Mouse (Mus musculus) intestine, embryonic 15.5 days (tissue): ENCODE data around the gene Akr1c18. TPM values are rescaled to one million over a fixed set of nuclear protein-coding genes. Genes with fewer than 3 reads are reported as not detected.
A peak's percentile ranks its signal among the peaks of the same experiment; 100 is the strongest.
"Not testable (repeated sequence)": the region's sequence is repeated elsewhere in the genome, so short reads cannot be mapped to it uniquely, and the experiment has no call there.

Experiments used
- ATAC-seq: fragments of 200-750 bp; cut with Nextera tagmentation; 2 replicates; pipeline ENCODE4 v1.8.0; 2017; ENCODE audit warnings: moderate TSS enrichment, moderate library complexity
- H3K27ac ChIP-seq: fragments of 300-500 bp; sonication (generic); 2 replicates; pipeline ENCODE4 v1.5.1; 2015; ENCODE audit warnings: mild to moderate bottlenecking, inconsistent platforms
- H3K27me3 ChIP-seq: fragments of 300-500 bp; sonication (generic); replicated peaks from 2 replicates; pipeline ENCODE4 v1.6.1; 2015; ENCODE audit warnings: inconsistent platforms
- H3K36me3 ChIP-seq: fragments of 300-500 bp; sonication (generic); 2 replicates; pipeline ENCODE4 v1.6.1; 2015; ENCODE audit warnings: inconsistent platforms
- H3K4me1 ChIP-seq: fragments of 300-500 bp; sonication (generic); replicated peaks from 2 replicates; pipeline ENCODE4 v1.6.1; 2015; ENCODE audit warnings: inconsistent platforms
- H3K4me2 ChIP-seq: fragments of 300-500 bp; sonication (generic); replicated peaks from 2 replicates; pipeline ENCODE4 v1.6.1; 2015; ENCODE audit warnings: mild to moderate bottlenecking, inconsistent platforms
- H3K4me3 ChIP-seq: fragments of 300-500 bp; sonication (generic); replicated peaks from 2 replicates; pipeline ENCODE4 v1.5.1; 2015; ENCODE audit warnings: inconsistent platforms
- H3K9ac ChIP-seq: fragments of 300-500 bp; sonication (generic); 2 replicates; pipeline ENCODE4 v1.6.1; 2015; ENCODE audit warnings: inconsistent platforms
- H3K9me3 ChIP-seq: fragments of 300-500 bp; sonication (generic); 2 replicates; pipeline ENCODE4 v1.6.1; 2016; ENCODE audit warnings: inconsistent platforms
- WGBS: fragments of 180-500 bp; shearing (Covaris S2); methylation state at CpG from one replicate; pipeline ENCODE4 v1.1.7; 2015; 5-methylcytosine and 5-hydroxymethylcytosine counted together
- polyA plus RNA-seq: library from polyadenylated mRNA; unstranded; fragments of >200 nt; fragmentation: Nextera tagmentation; extraction: Ambion mirVana; gene quantifications from 2 replicates; pipeline ENCODE4 v1.2.1, GENCODE M21; 2015

Akr1c18 gene
- polyA plus RNA-seq: 0.28 and 0.46 TPM in 2 replicates

GRCm38 (mm10) chr13:4150518-4150917 is at the start of gene Akr1c18:
Akr1c18 (minus strand) TSS chr13:4150654.
- Histone ChIP-seq H3K4me2 (no peak within 1 kb of the TSS), H3K9ac (no peak within 1 kb of the TSS), H3K27me3 (no peaks in the 10 kb centered on the region), H3K36me3 (no peaks in the 10 kb centered on the region), H3K9me3 (no peaks in the 10 kb centered on the region), H3K4me3 (no peak within 1 kb of the TSS), H3K4me1 (no peaks in the 10 kb centered on the region), H3K27ac (no peak within 1 kb of the TSS)
- 60% methylated on average over 5 of the region's 5 CpGs for WGBS
- ATAC-seq: no peak

DNA sequence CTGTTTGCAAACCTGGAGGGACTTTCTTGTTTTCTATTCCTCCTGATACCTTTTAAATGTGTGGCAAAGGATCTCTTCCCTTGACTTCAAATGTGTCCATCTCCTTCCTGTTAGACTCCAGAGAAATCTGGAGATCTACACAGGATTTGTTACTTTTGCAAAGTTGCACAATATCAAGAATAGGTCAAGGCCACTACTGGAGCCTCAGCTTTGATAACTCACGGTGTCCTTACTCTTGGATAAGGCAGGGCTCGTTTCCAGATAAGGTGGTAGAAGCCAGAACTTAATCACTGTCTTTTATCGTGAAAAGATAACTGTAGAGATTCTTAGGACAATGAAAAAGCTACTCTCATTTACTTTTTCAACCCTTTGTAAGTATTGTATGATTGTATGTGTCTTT is 42.1 kb upstream of the Akr1c18 start:
- no peak overlapping the region for H3K27ac ChIP-seq
- H3K4me2 ChIP-seq: peak overlapping the region; percentile 42; the same call in 1 of the 2 replicates
- H3K9me3 ChIP-seq: no peaks in the 10 kb centered on the region
- no peaks in the 10 kb centered on the region for H3K27me3 ChIP-seq
- H3K9ac ChIP-seq: no peak overlapping the region
- no peaks in the 10 kb centered on the region for H3K4me1 ChIP-seq
- H3K36me3 ChIP-seq: no peaks in the 10 kb centered on the region
- 65% methylated on average over 3 of the region's 3 CpGs for WGBS
- H3K4me3 ChIP-seq: peak overlapping the region; percentile 26
- no peak for ATAC-seq

- no peaks in the 10 kb centered on the region for H3K9me3 ChIP-seq
- H3K27me3 ChIP-seq: no peaks in the 10 kb centered on the region
- no peaks in the 10 kb centered on the region for H3K36me3 ChIP-seq
- H3K9ac ChIP-seq: no peak within 1 kb of the TSS
- H3K27ac ChIP-seq: peak within 1 kb of the TSS; percentile 29; the same call in 1 of the 2 replicates
- no peaks in the 10 kb centered on the region for H3K4me1 ChIP-seq
- H3K4me2 ChIP-seq: peak within 1 kb of the TSS; percentile 42
- H3K4me3 ChIP-seq: peak within 1 kb of the TSS; percentile 26
- 36% methylated on average over 3 of the region's 3 CpGs for WGBS
- peak; percentile 93 for ATAC-seq
These were observed 40.5 kb upstream of the Akr1c18 start, which contains the start of gene Akr1c13 for GRCm38 (mm10) chr13:4190904-4191303. Akr1c13 (plus strand) TSS chr13:4191150.

DNA sequence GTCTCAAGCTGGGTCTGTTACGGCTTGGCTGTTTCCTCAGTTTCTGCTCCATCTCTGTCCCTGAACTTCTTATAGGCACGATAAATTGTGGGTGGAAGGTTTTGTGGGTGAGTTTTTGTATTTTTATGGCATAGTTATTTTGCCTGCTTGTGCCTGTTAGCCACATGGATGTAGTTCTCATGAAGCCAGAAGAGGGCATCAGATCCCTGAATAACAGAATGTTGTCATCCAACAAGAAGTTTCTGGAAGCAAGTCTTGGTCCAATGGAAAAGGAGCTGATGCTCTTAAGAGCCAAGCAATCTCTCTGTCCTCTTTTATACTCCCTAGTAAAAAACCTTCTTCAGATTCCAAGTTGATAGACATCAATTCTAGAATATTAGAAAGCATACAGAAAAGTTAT is 37.7 kb upstream of the Akr1c18 start:
- no peaks in the 10 kb centered on the region for H3K27me3 ChIP-seq
- no peaks in the 10 kb centered on the region for H3K36me3 ChIP-seq
- no peak overlapping the region for H3K9ac ChIP-seq
- 78% methylated on average over 2 of the region's 2 CpGs for whole genome bisulfite sequencing
- H3K4me1 ChIP-seq: no peaks in the 10 kb centered on the region
- no peak overlapping the region for H3K27ac ChIP-seq
- no peak overlapping the region for H3K4me3 ChIP-seq
- no peak overlapping the region for H3K4me2 ChIP-seq
- no peak for ATAC-seq
- H3K9me3 ChIP-seq: no peaks in the 10 kb centered on the region

- H3K36me3 ChIP-seq, H3K4me2 ChIP-seq, H3K4me3 ChIP-seq, H3K9me3 ChIP-seq, H3K4me1 ChIP-seq, H3K27ac ChIP-seq, H3K27me3 ChIP-seq, ATAC-seq, H3K9ac ChIP-seq: not testable (repeated sequence)
- 76% methylated on average over 7 of the region's 7 CpGs for WGBS
These were observed 36.4 kb upstream of the Akr1c18 start for GRCm38 (mm10) chr13:4186641-4187411.

GRCm38 (mm10) chr13:4183116-4183515 is 32.7 kb upstream of the Akr1c18 start:
- no peak overlapping the region for H3K9ac ChIP-seq
- H3K36me3 ChIP-seq: no peaks in the 10 kb centered on the region
- 77% methylated on average over 9 of the region's 9 CpGs for WGBS
- no peaks in the 10 kb centered on the region for H3K4me1 ChIP-seq
- H3K4me2 ChIP-seq: no peak overlapping the region
- no peaks in the 10 kb centered on the region for H3K9me3 ChIP-seq
- H3K4me3 ChIP-seq: no peak overlapping the region
- no peak for ATAC-seq
- no peaks in the 10 kb centered on the region for H3K27me3 ChIP-seq
- no peak overlapping the region for H3K27ac ChIP-seq

- not testable (repeated sequence) for H3K4me2 ChIP-seq, H3K27me3 ChIP-seq, H3K4me3 ChIP-seq, H3K27ac ChIP-seq, H3K4me1 ChIP-seq, H3K36me3 ChIP-seq, ATAC-seq, H3K9ac ChIP-seq, H3K9me3 ChIP-seq
- WGBS: 92% methylated on average over 4 of the region's 4 CpGs
These were observed 30.9 kb upstream of the Akr1c18 start for GRCm38 (mm10) chr13:4181321-4181720.

- no peak overlapping the region for H3K4me2 ChIP-seq
- ATAC-seq: peak; percentile 36
These were observed 22.5 kb upstream of the Akr1c18 start for GRCm38 (mm10) chr13:4172978-4173377.

DNA sequence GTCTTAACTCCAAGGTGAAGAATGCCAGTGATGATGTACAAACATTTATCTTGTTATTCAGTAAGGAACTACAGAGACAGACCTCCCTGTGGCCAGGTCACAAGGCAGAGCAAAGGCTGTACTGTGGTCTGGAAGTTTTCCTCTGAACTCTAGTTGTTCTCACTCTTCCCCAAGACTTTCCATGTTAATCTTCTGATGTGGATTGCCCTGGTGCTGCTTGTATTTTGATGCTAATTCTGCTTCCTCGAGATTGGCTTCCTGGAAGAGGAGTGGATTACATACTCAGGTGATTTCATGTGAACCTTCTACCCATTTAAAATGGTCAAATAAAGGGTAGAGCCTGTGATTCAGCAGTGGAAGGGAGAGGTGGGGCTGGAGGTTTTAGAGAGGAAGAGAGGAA is 17.6 kb upstream of the Akr1c18 start:
- Histone ChIP-seq H3K4me2 (no peak overlapping the region), H3K4me3 (no peak overlapping the region), H3K4me1 (no peaks in the 10 kb centered on the region), H3K27me3 (no peaks in the 10 kb centered on the region), H3K36me3 (no peaks in the 10 kb centered on the region), H3K27ac (no peak overlapping the region), H3K9ac (no peak overlapping the region), H3K9me3 (no peaks in the 10 kb centered on the region)
- ATAC-seq: no peak
- 28% methylated on average over 1 of the region's 1 CpGs for WGBS

More at GRCm38 (mm10) chr13:4172978-4173377, 22.5 kb upstream of the Akr1c18 start:
- Histone ChIP-seq H3K36me3 (no peaks in the 10 kb centered on the region), H3K4me3 (no peak overlapping the region), H3K4me1 (no peaks in the 10 kb centered on the region), H3K27ac (no peak overlapping the region), H3K27me3 (no peaks in the 10 kb centered on the region), H3K9ac (no peak overlapping the region), H3K9me3 (no peaks in the 10 kb centered on the region)
- WGBS: 23% methylated on average over 2 of the region's 2 CpGs

DNA sequence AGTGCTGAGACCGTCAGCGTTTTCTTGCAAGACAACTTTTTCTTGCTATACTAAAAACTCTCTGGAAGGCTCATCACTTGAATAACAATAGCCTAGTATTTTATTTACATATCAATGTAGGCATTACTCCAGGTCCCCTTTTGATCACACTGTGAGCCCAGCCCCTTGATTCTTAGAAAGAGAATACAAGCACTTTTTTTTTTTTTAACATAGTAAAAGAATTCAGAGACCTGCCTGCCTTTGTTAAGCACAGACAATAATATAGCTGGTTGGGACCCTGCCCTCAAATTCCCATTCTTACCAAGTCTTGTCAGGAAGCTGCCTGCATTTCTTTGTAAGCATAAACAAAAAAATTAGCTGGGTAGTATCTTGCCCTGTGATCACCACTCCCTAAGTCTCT is 4.8 kb upstream of the Akr1c18 start:
- Histone ChIP-seq H3K9me3 (no peaks in the 10 kb centered on the region), H3K4me3 (no peak overlapping the region), H3K27me3 (no peaks in the 10 kb centered on the region), H3K27ac (no peak overlapping the region), H3K4me1 (no peaks in the 10 kb centered on the region), H3K4me2 (no peak overlapping the region), H3K9ac (no peak overlapping the region), H3K36me3 (no peaks in the 10 kb centered on the region)
- WGBS: 83% methylated on average over 2 of the region's 2 CpGs
- ATAC-seq: no peak

- H3K4me2 ChIP-seq: no peak overlapping the region
- H3K4me1 ChIP-seq: no peaks in the 10 kb centered on the region
- 61% methylated on average over 3 of the region's 3 CpGs for WGBS
- no peaks in the 10 kb centered on the region for H3K36me3 ChIP-seq
- H3K9ac ChIP-seq: no peak overlapping the region
- H3K27ac ChIP-seq: no peak overlapping the region
- no peak overlapping the region for H3K4me3 ChIP-seq
- no peak for ATAC-seq
- H3K27me3 ChIP-seq: no peaks in the 10 kb centered on the region
- H3K9me3 ChIP-seq: no peaks in the 10 kb centered on the region
These were observed 3.1 kb upstream of the Akr1c18 start for GRCm38 (mm10) chr13:4153593-4153992.

- H3K4me1 ChIP-seq: no peaks in the 10 kb centered on the region
- H3K4me2 ChIP-seq: no peak overlapping the region
- H3K9ac ChIP-seq: no peak overlapping the region
- no peaks in the 10 kb centered on the region for H3K9me3 ChIP-seq
- no peaks in the 10 kb centered on the region for H3K27me3 ChIP-seq
- H3K36me3 ChIP-seq: no peaks in the 10 kb centered on the region
- 77% methylated on average over 2 of the region's 2 CpGs for WGBS
- no peak overlapping the region for H3K4me3 ChIP-seq
- ATAC-seq: no peak
- H3K27ac ChIP-seq: no peak overlapping the region
These were observed 2.5 kb upstream of the Akr1c18 start for GRCm38 (mm10) chr13:4152908-4153307.

DNA sequence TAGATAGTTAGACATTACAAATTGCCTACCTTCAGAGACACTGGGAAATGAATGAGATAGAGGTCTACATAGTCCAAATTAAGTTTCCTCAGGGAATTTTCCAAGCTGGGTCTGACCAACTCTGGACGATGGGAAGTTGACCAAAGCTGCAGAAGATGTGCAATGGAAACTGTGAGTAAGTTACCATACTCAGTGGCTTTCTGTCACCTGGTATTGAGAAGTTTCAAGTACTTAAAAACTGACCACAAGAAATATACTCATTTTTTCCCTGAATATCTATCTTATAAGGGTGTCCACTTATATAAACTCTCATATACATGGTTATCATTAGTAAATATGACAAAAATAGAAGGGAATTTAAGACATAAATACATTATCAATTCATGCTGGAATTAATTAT is 6.2 kb downstream of the Akr1c18 start:
- ATAC-seq: no peak
- Histone ChIP-seq H3K4me3 (no peak overlapping the region), H3K27ac (no peak overlapping the region), H3K9me3 (no peaks in the 10 kb centered on the region), H3K36me3 (no peaks in the 10 kb centered on the region), H3K4me2 (no peak overlapping the region), H3K27me3 (no peaks in the 10 kb centered on the region), H3K9ac (no peak overlapping the region), H3K4me1 (no peaks in the 10 kb centered on the region)
- WGBS: 75% methylated on average over 1 of the region's 1 CpGs
